Mouse (Mus musculus) leukemia stem cell, adult 10-12 weeks (primary cell): ENCODE measurements around the gene Basp1. TPM values are rescaled to one million over a fixed set of nuclear protein-coding genes. Genes with fewer than 3 reads are reported as not detected.

Experiments
- polyA plus RNA-seq: library from polyadenylated mRNA; stranded (reverse); fragments of >175 nt; gene quantifications from 2 replicates; pipeline ENCODE4 v1.2.3, GENCODE M21; 2012; ENCODE audit warnings: low replicate concordance

The Basp1 gene
- polyA plus RNA-seq: 16.5 and 71.2 TPM in 2 replicates

DNA sequence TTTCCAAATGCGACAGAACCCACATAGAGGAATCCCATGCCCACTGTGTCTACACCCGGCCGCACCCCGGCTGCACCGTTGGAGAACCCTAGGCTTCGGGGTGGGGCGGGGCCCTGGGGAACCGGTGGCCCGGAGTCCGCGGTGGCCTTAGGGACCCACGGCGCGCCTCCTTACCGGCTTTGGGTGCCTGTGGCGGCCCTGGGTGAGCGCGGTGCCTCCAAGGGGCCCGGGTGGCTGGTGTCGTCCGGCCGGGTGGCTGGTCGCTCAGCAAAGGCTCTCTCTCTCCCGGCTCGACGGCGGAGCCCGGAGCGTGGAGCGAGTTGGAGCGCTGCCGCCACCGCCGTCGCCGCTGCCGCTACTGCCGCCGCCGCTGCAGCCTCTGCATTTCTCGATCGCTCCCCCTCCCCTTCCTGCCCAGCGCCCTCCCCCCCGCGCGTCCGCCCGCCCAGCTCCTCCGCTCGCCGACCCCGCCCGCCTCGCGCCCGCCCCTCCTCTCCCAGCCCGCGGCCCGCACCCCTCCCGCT is at the start of gene Basp1:
TSS of gene Basp1 (minus strand) at position 387 of the 524 bp plus-strand sequence.

Other genes starting within 250 kb of the Basp1 start
- 3.2 and 9.4 TPM in 2 replicates for gene Myo10, start 208.8 kb upstream of the Basp1 start, polyA plus RNA-seq